Mouse (Mus musculus) lung, postnatal 36 days (tissue): ENCODE measurements at regions not wholly inside any gene's neighbourhood (a gene's known extent, or its start where the extent isn't known, plus 50 kb on each side); places are given as distances from the start of the nearest gene placed in this dataset.
A peak's percentile ranks its signal among the peaks of the same experiment; 100 is the strongest.

ENCODE experiments used
- DNase-seq: peaks from one replicate; pipeline ENCODE4 v3.0.0; 2022; ENCODE audit warnings: mixed read lengths

DNA sequence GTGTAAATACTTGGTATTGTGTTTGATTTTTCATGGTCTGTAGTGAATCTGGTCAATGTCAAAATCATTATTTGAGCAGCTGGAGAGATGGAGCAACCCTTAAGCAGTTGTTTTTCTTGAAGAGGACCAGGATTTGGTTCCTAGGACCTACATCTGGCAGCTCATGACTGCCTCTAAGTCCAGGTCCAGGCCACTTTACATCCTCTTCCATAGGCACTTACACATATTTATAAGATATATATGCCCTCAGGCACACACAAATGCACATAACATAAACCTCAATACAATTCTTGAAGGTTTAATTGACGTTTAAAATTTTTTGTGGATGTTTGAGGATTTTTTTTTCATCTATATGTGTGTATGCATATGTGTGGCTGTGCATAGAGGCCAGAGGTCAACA is 96.8 kb upstream of the Fam240b start:
- DNase-seq: no peak

- peak; percentile 20 for DNase-seq
Measured at GRCm38 (mm10) chr13:64573711-64574110, 76.1 kb upstream of the Fam240b start.

- DNase-seq: no peak
Measured at GRCm38 (mm10) chr13:64568876-64569275, 71.3 kb upstream of the Fam240b start.

- DNase-seq: no peak
Measured at GRCm38 (mm10) chr13:64566966-64567708, 69.5 kb upstream of the Fam240b start.

GRCm38 (mm10) chr13:64565791-64566190 is 68.2 kb upstream of the Fam240b start:
- no peak for DNase-seq
